ENCODE assay signal across 8 mouse cellular contexts in genomic region chr10:79712499-79713126, GRCm38 (mm10). TPM values are rescaled to one million over a fixed set of nuclear protein-coding genes. Genes with fewer than 3 reads are reported as not detected.
DNase-seq lines count a peak whose midpoint lies in the region; ATAC-seq lines count a peak whose summit lies in the region.

No protein-coding gene starts in this region.

- peak; percentile 96 for DNase-seq in heart, adult 11 months
- no peak for DNase-seq in heart, postnatal 25 days (ENCODE audit: low spot score)
- peak; percentile 91 for DNase-seq in c-Kit-positive CD71-negative TER-119-negative erythroid progenitor cells, embryonic 14.5 days (ENCODE audit: low read depth)
- DNase-seq in forebrain, embryonic 14.5 days (ENCODE audit: low spot score) = peak; percentile 79
- DNase-seq in hindlimb bud, embryonic 11.5 days (ENCODE audit: extremely low spot score, low read depth, low spot score) = peak; percentile 72
- peak; percentile 82 to 88 for DNase-seq in left cerebral cortex, adult 18-20 months (ENCODE audit: low spot score in 2 of 2)
- peak; percentile 95 to 97 for DNase-seq in spleen, postnatal 10 days (ENCODE audit: low spot score in 2 of 2)

- H3K27me3 ChIP-seq in forebrain, embryonic 14.5 days (replicated peaks; ENCODE audit: control insufficient read depth, insufficient read depth, low read length) = peaks cover 26% of the 10 kb centered on the region

- no peak overlapping the region for H3K27ac ChIP-seq in forebrain, embryonic 14.5 days (ENCODE audit: low read depth, low read length)

- no peak overlapping the region for H3K9ac ChIP-seq in forebrain, embryonic 14.5 days (ENCODE audit: low read length)

- H3K4me1 ChIP-seq in forebrain, embryonic 14.5 days (ENCODE audit: control insufficient read depth, insufficient read depth, low read length) = peaks cover 3% of the 10 kb centered on the region; the same call in 1 of the 2 replicates

- H3K36me3 ChIP-seq in forebrain, embryonic 14.5 days (ENCODE audit: control insufficient read depth, insufficient read depth, low read length) = peaks cover 40% of the 10 kb centered on the region

- WGBS in forebrain, embryonic 14.5 days = 18% methylated on average over 4 of the region's 6 CpGs

- H3K9me3 ChIP-seq in forebrain, embryonic 14.5 days (replicated peaks; ENCODE audit: control insufficient read depth, low read length) = no peaks in the 10 kb centered on the region

- intact Hi-C loops in heart, postnatal 25 days (cut with DNase I) = loop anchor here (5.0 kb wide), 1 partner anchor 75 kb away; no protein-coding TSS in a partner anchor

- no peak overlapping the region for H3K4me3 ChIP-seq in forebrain, embryonic 14.5 days (ENCODE audit: low read depth, low read length)

- ATAC-seq in forebrain, embryonic 14.5 days = no peak; the same call in 1 of the 2 replicates
- ATAC-seq in megakaryocyte progenitor cell, adult 5-6 weeks (replicated peaks; ENCODE audit: poor library complexity) = peak; percentile 83

- H3K4me2 ChIP-seq in forebrain, embryonic 14.5 days (ENCODE audit: low read length) = no peak overlapping the region

RNA-seq across cellular contexts. Expression of gene Hcn2, which starts 3.8 kb away (rescaled TPM):
- 10 to 100 TPM; 26.0 to 28.5 TPM for total RNA-seq in heart, postnatal 25 days (2021)
- 0.32 and 0.56 TPM in 2 replicates for polyA plus RNA-seq in forebrain, embryonic 14.5 days (2014; fragmentation: Nextera tagmentation; extraction: Ambion mirVana)
- total RNA-seq in left cerebral cortex, adult 18-20 months (2021) = 100 to 1,000 TPM; 142 to 157 TPM
- total RNA-seq in megakaryocyte progenitor cell, adult 5-6 weeks (2015) = not detected in 2 replicates
- not detected in 2 replicates for total RNA-seq in megakaryocyte progenitor cell, adult 5-6 weeks (2017)

RNA-seq across cellular contexts. Expression of gene Bsg, which starts 8.3 kb away (rescaled TPM):
- total RNA-seq in heart, postnatal 25 days (2021) = 1,000 to 10,000 TPM; 1,236 to 1,242 TPM
- 725 and 788 TPM in 2 replicates for polyA plus RNA-seq in forebrain, embryonic 14.5 days (2014; fragmentation: Nextera tagmentation; extraction: Ambion mirVana)
- total RNA-seq in left cerebral cortex, adult 18-20 months (2021) = 100 to 1,000 TPM; 566 to 614 TPM
- 441 and 471 TPM in 2 replicates for total RNA-seq in megakaryocyte progenitor cell, adult 5-6 weeks (2015)
- 272 TPM in 2 replicates for total RNA-seq in megakaryocyte progenitor cell, adult 5-6 weeks (2017)

RNA-seq across cellular contexts. Expression of gene Gzmm, which starts 23.8 kb away (rescaled TPM):
- 1 to 10 TPM; 6.0 to 7.2 TPM for total RNA-seq in heart, postnatal 25 days (2021)
- 1.4 and 1.5 TPM in 2 replicates for polyA plus RNA-seq in forebrain, embryonic 14.5 days (2014; fragmentation: Nextera tagmentation; extraction: Ambion mirVana)
- 1 to 10 TPM; 2.7 to 3.2 TPM for total RNA-seq in left cerebral cortex, adult 18-20 months (2021)
- total RNA-seq in megakaryocyte progenitor cell, adult 5-6 weeks (2015) = 0.29 and 0.49 TPM in 2 replicates
- 1.1 and 2.8 TPM in 2 replicates for total RNA-seq in megakaryocyte progenitor cell, adult 5-6 weeks (2017)

RNA-seq across cellular contexts. Expression of gene Cdc34, which starts 30.6 kb away (rescaled TPM):
- total RNA-seq in heart, postnatal 25 days (2021) = 100 to 1,000 TPM; 183 to 190 TPM
- 76.0 and 76.9 TPM in 2 replicates for polyA plus RNA-seq in forebrain, embryonic 14.5 days (2014; fragmentation: Nextera tagmentation; extraction: Ambion mirVana)
- 10 to 100 TPM; 75.4 to 77.5 TPM for total RNA-seq in left cerebral cortex, adult 18-20 months (2021)
- total RNA-seq in megakaryocyte progenitor cell, adult 5-6 weeks (2015) = 69.2 and 79.0 TPM in 2 replicates
- 154 and 169 TPM in 2 replicates for total RNA-seq in megakaryocyte progenitor cell, adult 5-6 weeks (2017)

RNA-seq across cellular contexts. Expression of gene Polrmt, which starts 33.8 kb away (rescaled TPM):
- total RNA-seq in heart, postnatal 25 days (2021) = 10 to 100 TPM; 37.0 to 38.6 TPM
- 32.1 and 33.4 TPM in 2 replicates for polyA plus RNA-seq in forebrain, embryonic 14.5 days (2014; fragmentation: Nextera tagmentation; extraction: Ambion mirVana)
- 10 to 100 TPM; 50.6 to 55.3 TPM for total RNA-seq in left cerebral cortex, adult 18-20 months (2021)
- 36.9 and 46.9 TPM in 2 replicates for total RNA-seq in megakaryocyte progenitor cell, adult 5-6 weeks (2015)
- 10.8 and 14.6 TPM in 2 replicates for total RNA-seq in megakaryocyte progenitor cell, adult 5-6 weeks (2017)

Comparison
In these comparisons a context has a peak if more than half of its experiments do, and no peak if none do; other contexts are left out.
1. RNA of gene Hcn2, which starts 3.8 kb away (total RNA-seq): 142 to 157 TPM in left cerebral cortex, adult 18-20 months and 26.0 to 28.5 TPM in heart, postnatal 25 days; not detected in megakaryocyte progenitor cell, adult 5-6 weeks; every median in the first group is over 10 times any median in the second.